Mouse (Mus musculus): Measurements from ENCODE around the gene Hus1b. TPM values are rescaled to one million over a fixed set of nuclear protein-coding genes. Genes with fewer than 3 reads are reported as not detected.

The Hus1b gene
- total and polyA plus RNA-seq, 3 experiments, result 0.08 to 0.19 TPM; not detected in 1

DNA sequence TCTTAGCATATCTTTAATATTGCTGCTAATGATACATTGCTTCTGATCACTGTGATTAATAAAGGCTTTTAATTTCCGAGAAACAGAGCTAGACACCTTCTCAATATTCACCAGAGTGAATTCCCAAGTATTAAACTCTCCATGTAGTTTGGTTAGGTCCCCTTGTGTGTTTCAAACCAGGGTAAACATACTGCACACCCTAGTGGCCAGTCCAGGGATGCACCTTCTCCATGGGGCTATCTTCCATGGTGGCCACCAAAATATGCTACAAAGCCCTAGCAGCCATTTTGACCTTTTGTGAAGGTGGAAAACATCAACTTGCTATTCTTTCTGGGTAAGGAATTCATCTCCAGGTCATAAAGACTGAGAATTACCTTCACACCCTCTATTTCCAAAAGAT is 34.1 kb upstream of the Hus1b start (continued):
- peak; percentile 63 to 81 (median 79) for TF ChIP-seq CTCF (IDR thresholded peaks at IDR 0.05 in 2 of 3, conservative IDR thresholded peaks at IDR 0.05 in 1 of 3; ENCODE audit: control insufficient read depth in 1 of 3, insufficient read depth in 1 of 3, low read depth in 2 of 3, low read length in 3 of 3, poor library complexity in 1 of 3, severe bottlenecking in 1 of 3)

GRCm38 (mm10) chr13:30978224-30978623 is 30.7 kb upstream of the Hus1b start:
- TF ChIP-seq TAL1 (IDR thresholded peaks at IDR 0.05; ENCODE audit: low read length), result no peak
- TF ChIP-seq KAT2A (conservative IDR thresholded peaks at IDR 0.05; ENCODE audit: low read depth, low read length), result no peak
- TF ChIP-seq GABPA (IDR thresholded peaks at IDR 0.05; ENCODE audit: low read depth, low read length), result no peak
- Histone ChIP-seq H3K79me2 (ENCODE audit: control insufficient read depth, insufficient read depth, low read length, poor library complexity) (peaks cover 4% of the 10 kb centered on the region), H3K4me1 (ENCODE audit: control insufficient read depth in 1 of 2, insufficient read depth in 2 of 2, low read length in 2 of 2) (peaks cover 0 to 3% of the 10 kb centered on the region in 2 experiments; a peak in 1 of 4 replicates), H3K9ac (ENCODE audit: control insufficient read depth, low read depth, low read length, poor library complexity, severe bottlenecking) (no peak overlapping the region), H3K27me3 (ENCODE audit: control insufficient read depth in 1 of 2, insufficient read depth in 2 of 2, low read length in 2 of 2) (peaks cover 0 to 1% of the 10 kb centered on the region in 2 experiments; a peak in 1 of 4 replicates), H3K27ac (ENCODE audit: control insufficient read depth, low read depth, low read length) (no peak overlapping the region), H3K4me3 (ENCODE audit: control insufficient read depth in 1 of 2, insufficient read depth in 1 of 2, low read depth in 2 of 2, low read length in 2 of 2) (no peak overlapping the region), H3K9me3 (replicated peaks; ENCODE audit: insufficient read depth, low read length) (no peaks in the 10 kb centered on the region), H3K36me3 (ENCODE audit: control insufficient read depth in 1 of 2, insufficient read depth in 2 of 2, low read length in 2 of 2) (no peaks in the 10 kb centered on the region; a peak in 1 of 4 replicates)
- no peak for DNase-seq (ENCODE audit: low read depth, low spot score)

DNA sequence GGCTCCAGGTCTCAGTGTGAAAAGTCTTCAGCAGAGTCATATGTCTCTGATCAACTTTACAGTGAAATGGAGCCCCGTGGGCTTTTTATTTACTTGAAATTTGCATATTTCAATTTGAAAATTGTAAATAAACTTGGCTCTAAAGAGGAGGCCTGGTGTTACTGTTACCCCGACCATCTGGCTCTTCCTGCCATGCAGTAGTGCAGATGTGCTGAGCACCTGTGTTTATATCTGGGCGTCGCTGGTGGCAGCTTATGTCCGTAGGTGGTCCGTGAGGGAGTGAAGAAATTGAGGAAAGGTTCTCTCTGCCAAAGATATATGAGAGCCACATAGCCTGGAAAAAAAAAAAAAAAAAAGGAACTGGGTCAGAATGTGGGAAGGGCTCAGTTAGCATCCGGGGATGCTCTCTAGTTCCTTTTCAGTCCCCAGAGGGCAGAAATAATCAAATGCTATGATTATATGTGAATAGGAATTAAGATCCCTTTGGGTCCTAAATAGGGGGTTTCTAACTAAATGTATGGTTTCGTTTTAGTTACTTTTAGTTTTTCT is 29.1 kb upstream of the Hus1b start:
- no peaks in the 10 kb centered on the region for H3K9me3 ChIP-seq (replicated peaks; ENCODE audit: insufficient read depth, low read length)
- H3K4me3 ChIP-seq (ENCODE audit: control insufficient read depth in 1 of 2, insufficient read depth in 1 of 2, low read depth in 2 of 2, low read length in 2 of 2), result no peak overlapping the region
- peaks cover 2 to 5% of the 10 kb centered on the region in 2 experiments; a peak in 3 of 4 replicates for H3K4me1 ChIP-seq (ENCODE audit: control insufficient read depth in 1 of 2, insufficient read depth in 2 of 2, low read length in 2 of 2)
- TF ChIP-seq RCOR1 (IDR thresholded peaks at IDR 0.05; ENCODE audit: low read depth, low read length) (no peak), ZNF384 (IDR thresholded peaks at IDR 0.05; ENCODE audit: low read depth, low read length) (peak; percentile 66)
- H3K27ac ChIP-seq (ENCODE audit: control insufficient read depth, low read depth, low read length), result no peak overlapping the region
- H3K9ac ChIP-seq (ENCODE audit: control insufficient read depth, low read depth, low read length, poor library complexity, severe bottlenecking), result no peak overlapping the region
- H3K27me3 ChIP-seq (ENCODE audit: control insufficient read depth in 1 of 2, insufficient read depth in 2 of 2, low read length in 2 of 2), result 0 out of 4 replicates have a peak, but pooled peaks cover 0 to 1% of the 10 kb centered on the region in 2 experiments
- peaks cover 4% of the 10 kb centered on the region for H3K79me2 ChIP-seq (ENCODE audit: control insufficient read depth, insufficient read depth, low read length, poor library complexity)
- H3K36me3 ChIP-seq (ENCODE audit: control insufficient read depth in 1 of 2, insufficient read depth in 2 of 2, low read length in 2 of 2), result peaks cover 0 to 7% of the 10 kb centered on the region in 2 experiments; a peak in 2 of 4 replicates
- no peak for DNase-seq (ENCODE audit: low read depth, low spot score)

DNA sequence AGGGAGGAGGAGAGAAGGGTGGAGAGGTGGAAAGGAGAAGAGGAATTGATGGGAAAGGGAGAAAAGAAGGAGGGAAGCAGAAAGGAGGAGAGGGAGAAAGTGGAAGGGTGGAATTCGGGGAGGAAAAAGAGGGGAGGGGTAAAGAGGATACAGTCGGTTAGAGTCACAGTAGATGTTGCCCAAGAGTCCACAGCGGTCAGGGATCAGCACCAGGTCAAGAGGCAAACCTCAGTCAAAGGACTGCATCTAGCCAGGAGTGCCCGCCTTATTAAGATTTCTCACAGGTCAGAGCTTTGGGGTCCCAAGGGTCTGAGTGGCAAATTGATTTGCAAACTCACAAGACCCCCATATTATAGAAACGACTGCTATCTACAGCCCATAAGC is 26.7 kb upstream of the Hus1b start:
- H3K27ac ChIP-seq (ENCODE audit: control insufficient read depth, low read depth, low read length), result no peak overlapping the region
- H3K27me3 ChIP-seq (ENCODE audit: control insufficient read depth in 1 of 2, insufficient read depth in 2 of 2, low read length in 2 of 2), result no peaks in the 10 kb centered on the region

More for the DNA sequence above, 26.7 kb upstream of the Hus1b start:
- Histone ChIP-seq H3K79me2 (ENCODE audit: control insufficient read depth, insufficient read depth, low read length, poor library complexity) (peaks cover 14% of the 10 kb centered on the region), H3K36me3 (ENCODE audit: control insufficient read depth in 1 of 2, insufficient read depth in 2 of 2, low read length in 2 of 2) (peaks cover 0 to 25% of the 10 kb centered on the region in 2 experiments; a peak in 2 of 4 replicates), H3K9ac (ENCODE audit: control insufficient read depth, low read depth, low read length, poor library complexity, severe bottlenecking) (peak overlapping the region; percentile 84), H3K9me3 (replicated peaks; ENCODE audit: insufficient read depth, low read length) (no peaks in the 10 kb centered on the region), H3K4me3 (ENCODE audit: control insufficient read depth in 1 of 2, insufficient read depth in 1 of 2, low read depth in 2 of 2, low read length in 2 of 2) (peak overlapping the region; percentile 87), H3K4me1 (ENCODE audit: control insufficient read depth in 1 of 2, insufficient read depth in 2 of 2, low read length in 2 of 2) (peaks cover 10 to 16% of the 10 kb centered on the region in 2 experiments)
- TF ChIP-seq CHD1 (IDR thresholded peaks at IDR 0.05; ENCODE audit: low read depth, low read length), result no peak
- DNase-seq (ENCODE audit: low read depth, low spot score), result no peak

Data from MEL (cell line).